Mouse (Mus musculus): ENCODE data around the gene 1600002K03Rik. TPM values are rescaled to one million over a fixed set of nuclear protein-coding genes. Genes with fewer than 3 reads are reported as not detected.
"Not testable (repeated sequence)": the region's sequence is repeated elsewhere in the genome, so short reads cannot be mapped to it uniquely, and the experiment has no call there.

The 1600002K03Rik gene
- total RNA-seq, 4 experiments from 2014 or later = 4.9 to 7.7 (median 5.9) TPM

GRCm38 (mm10) chr10:80187739-80188138 lies 15.0 kb downstream of the 1600002K03Rik start:
- DNase-seq (ENCODE audit: low spot score) = no peak

- DNase-seq (ENCODE audit: low spot score) = no peak
Measured at GRCm38 (mm10) chr10:80188453-80189024, 15.8 kb downstream of the 1600002K03Rik start.

DNA sequence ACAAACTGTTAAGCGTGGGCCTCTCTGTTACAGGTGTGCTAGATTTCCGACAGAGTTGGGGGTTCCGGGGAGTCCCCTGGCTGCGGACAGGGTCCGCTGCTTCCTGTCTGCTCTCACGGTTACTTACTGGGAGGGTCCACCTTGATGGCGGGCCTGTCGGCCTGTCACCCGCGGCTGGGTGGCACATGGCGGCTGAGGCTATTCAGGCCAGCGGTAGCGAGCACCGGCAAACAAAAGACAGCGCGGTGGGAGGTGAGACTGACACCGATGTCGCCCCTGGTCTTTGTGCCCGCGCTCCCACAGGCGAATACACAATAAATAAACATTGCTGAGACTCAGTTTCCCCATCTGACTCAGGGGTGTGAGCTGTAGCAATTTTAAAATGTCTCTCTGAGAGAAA lies 17.3 kb downstream of the 1600002K03Rik start:
- no peak for DNase-seq (ENCODE audit: low spot score)

DNA sequence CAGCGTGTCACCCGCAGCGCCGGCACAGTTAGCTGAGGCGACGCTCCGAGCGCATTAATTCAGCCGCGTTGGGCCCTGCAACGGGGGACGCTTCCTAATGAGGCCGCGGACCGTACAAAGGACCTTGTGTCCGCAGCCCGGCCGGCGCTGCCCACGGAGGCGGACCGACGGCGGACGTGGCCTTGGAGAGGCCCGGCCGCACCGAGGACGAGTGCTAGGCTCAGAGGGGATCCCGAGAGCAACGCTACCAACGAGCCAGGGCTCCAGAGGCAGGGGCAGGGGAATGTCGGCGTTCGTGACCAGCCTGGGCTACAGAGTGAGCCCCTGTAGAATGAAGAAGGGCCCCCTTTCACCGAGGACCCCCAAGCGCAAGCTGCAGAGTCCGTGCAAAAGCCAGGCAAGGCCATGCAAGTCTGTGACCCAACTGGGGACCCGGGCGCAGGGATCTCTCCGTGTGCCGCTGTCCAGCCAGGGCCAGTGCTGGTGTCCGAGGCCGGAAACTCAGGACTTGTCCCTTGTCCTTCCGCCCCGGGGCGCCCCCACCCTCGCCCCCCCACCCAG lies 17.8 kb downstream of the 1600002K03Rik start:
- DNase-seq (ENCODE audit: low spot score) = no peak

DNA sequence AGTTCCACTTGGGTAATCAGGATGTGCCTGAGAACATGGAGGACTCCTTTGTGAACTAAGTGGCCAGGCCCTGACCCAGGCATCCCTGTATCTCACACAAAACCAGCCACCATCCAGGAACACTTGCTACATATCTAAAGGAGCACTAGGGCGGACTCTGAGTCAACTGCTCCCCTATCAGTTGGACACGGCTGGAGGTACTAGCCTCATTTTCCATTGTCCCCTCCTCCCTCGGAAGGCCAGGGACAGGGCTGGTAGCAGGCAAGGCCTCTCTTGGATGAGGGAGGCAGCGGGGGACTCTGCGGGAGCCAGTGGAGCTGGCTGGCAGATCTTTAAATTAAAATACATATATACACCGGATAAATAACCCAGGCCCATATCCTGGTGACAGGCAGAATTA lies 21.2 kb downstream of the 1600002K03Rik start:
- DNase-seq (ENCODE audit: low spot score) = no peak

DNA sequence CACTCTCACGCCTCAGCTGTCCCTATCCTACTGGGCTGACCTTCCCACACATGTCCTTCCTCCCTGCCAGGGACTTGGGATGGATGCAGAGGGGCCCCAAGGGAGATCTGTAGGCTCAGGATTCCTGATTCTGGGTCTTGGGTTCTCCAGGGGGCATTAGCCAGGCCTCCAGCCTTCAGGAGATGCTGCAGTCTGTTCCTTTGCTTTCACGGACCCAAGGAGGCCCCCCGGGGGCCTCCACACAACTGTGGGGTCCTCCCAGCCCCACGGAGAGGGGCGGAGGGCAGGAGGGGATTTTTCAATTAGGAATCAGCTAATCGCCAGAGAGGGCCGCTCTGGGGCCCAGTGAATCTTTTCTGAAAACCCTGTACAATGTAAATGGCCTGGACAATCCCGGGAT lies 21.7 kb downstream of the 1600002K03Rik start:
- DNase-seq (ENCODE audit: low spot score) = no peak

DNA sequence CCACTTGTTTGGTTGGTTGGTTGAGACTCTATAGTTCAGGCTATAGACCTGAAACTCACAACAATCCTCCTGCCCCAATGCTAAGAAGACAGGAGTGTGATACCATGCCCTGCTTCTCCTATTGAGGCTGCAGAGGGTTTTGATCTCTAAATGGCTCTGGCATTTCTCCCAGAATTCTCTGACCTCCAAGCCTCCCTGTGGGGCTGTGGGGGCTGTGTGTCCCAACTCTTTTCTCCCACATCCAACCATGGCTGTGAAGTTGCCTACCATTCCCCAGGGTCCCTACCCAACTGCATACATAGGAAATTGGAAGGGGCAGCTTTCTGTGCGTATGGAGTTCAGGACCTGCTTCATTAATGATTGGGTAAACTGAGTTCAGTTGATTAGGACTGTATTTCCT lies 23.4 kb downstream of the 1600002K03Rik start:
- DNase-seq (ENCODE audit: low spot score) = no peak

GRCm38 (mm10) chr10:80196778-80197581 lies 24.2 kb downstream of the 1600002K03Rik start:
- DNase-seq (ENCODE audit: low spot score) = no peak

DNA sequence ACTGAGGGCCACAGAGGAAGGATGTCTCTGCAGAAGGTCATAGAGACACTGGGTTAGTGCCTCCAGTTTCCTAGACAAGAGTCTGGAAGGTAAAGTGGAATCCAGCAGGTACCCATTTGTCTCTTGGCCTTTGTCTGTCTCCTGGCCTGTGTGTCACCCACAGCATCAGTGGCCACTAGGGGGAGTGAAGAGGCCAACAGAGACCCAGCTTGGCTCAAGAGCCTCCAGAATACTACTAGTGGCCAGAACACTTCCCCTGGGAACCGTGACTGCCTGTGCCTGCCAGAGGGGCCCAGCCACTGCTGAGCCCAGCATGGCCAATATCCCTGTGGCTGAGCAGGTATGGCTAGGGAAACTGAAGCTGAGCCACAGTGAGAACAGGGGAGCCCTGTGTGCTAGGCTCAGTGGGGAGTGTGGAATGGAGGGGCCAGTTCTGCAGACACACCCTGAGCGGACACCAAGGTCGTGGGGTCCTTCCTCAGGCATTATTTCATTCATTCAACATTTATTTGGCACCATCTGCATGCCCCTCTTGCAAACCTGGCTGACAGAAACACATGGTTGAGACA lies 26.8 kb downstream of the 1600002K03Rik start:
- DNase-seq (ENCODE audit: low spot score) = peak; percentile 88

DNA sequence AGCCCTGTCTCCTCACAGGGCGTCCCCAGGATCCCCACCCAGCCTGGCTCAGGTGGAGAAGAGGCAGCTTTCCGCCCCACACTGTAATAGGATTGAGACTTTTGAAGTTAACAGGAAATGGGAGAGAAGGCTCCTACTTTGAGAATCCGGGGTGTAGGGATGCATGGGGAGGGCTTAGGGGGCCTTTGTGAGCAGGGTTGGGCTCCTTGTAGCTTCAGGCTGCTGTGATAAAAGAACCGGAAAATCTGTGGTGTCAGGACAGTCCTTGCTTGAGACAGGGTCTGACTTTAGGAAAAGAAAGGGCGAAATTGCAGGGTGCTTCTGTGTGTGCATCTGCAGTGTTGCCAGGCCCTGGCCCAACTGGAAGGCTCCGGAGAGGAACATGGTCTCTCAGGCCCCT lies 27.7 kb downstream of the 1600002K03Rik start:
- DNase-seq (ENCODE audit: low spot score) = no peak

- no peak for DNase-seq (ENCODE audit: low spot score)
Measured at GRCm38 (mm10) chr10:80204055-80204454, 31.3 kb downstream of the 1600002K03Rik start.

DNA sequence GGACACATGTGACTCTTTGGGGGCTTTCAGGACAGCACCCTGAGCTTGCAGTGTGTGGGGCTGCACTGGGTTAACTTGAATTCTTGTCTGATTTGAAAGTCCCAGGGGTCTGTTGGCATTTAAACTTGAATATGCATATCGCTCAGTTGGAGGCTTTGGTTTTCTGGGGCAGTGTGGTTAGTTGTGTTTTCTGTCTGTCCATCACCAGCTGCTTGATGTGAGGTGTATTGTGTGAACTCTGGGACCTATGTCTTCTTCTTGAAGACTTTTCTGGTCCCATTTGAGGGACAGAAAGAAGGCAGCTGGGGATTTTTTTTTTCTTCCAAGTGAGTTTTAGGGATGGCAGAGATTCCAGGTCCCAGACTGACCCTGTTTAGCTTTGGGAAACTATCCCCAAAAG lies 34.5 kb downstream of the 1600002K03Rik start:
- DNase-seq (ENCODE audit: low spot score) = no peak

DNA sequence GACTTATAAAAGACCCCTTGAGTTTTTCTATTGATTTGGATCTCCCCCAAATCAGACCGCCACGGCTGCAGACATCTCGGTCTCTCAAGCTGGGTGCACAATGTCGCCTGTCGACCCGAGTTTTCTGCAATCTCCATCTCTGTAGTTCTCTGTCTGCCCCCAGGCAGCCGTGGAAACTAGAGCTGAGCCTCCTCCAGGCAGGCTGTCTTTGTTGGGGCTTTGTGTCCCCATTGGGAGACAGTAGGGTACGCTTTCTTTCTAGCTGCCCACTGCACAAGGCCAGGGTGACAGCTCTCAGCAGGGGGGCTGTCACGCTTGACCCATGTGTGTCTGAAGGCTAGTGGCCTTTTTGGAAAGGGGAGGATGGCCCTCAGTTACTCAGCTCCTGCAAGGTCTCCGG lies 34.9 kb downstream of the 1600002K03Rik start:
- no peak for DNase-seq (ENCODE audit: low spot score)

DNA sequence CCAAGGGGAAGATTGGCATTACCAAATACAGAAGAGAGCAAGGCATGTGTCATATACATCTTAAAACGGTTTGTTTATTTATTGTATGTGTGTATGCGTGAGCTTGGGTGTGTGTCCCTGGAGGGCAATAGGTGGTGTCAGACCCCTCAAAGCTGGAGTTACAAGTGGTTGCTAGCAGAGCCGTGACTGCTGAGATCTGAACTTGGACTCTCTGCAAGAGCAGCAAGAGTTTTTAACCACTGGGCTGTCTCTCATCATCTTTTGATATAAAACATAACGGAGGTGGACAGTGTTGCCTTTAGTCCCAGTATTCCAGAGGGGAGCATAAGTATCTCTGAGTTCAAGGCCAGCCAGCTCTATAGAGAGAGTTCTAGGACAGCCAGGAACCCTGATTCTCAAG lies 35.5 kb downstream of the 1600002K03Rik start:
- no peak for DNase-seq (ENCODE audit: low spot score)

- DNase-seq (ENCODE audit: low spot score) = no peak
Measured at GRCm38 (mm10) chr10:80208841-80209371, 36.2 kb downstream of the 1600002K03Rik start.

DNA sequence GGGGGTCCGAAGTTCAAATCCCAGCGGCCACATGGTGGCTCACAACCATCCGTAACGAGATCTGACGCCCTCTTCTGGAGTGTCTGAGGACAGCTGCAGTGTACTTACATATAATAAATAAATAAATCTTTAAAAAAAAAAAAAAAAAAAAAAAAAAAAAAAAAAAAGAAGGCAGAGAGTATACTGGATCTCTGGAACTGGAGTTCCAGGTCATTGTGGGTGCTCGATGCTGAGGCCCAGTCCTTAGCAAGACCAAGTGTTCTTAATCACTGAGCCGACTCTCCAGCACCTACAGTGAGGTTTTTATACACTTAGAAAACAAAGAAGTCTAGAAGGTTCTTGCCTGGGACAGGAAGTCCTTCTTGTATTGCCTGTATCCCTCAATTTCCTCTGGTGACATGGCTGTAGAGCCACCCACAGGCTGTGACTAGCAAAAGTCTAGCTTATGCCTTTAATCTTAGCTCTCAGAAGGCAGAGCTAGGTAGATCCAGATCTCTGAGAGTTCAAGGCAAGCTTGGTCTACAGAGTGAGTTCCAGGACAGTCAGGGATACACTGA lies 38.9 kb downstream of the 1600002K03Rik start:
- DNase-seq (ENCODE audit: low spot score) = not testable (repeated sequence)

DNA sequence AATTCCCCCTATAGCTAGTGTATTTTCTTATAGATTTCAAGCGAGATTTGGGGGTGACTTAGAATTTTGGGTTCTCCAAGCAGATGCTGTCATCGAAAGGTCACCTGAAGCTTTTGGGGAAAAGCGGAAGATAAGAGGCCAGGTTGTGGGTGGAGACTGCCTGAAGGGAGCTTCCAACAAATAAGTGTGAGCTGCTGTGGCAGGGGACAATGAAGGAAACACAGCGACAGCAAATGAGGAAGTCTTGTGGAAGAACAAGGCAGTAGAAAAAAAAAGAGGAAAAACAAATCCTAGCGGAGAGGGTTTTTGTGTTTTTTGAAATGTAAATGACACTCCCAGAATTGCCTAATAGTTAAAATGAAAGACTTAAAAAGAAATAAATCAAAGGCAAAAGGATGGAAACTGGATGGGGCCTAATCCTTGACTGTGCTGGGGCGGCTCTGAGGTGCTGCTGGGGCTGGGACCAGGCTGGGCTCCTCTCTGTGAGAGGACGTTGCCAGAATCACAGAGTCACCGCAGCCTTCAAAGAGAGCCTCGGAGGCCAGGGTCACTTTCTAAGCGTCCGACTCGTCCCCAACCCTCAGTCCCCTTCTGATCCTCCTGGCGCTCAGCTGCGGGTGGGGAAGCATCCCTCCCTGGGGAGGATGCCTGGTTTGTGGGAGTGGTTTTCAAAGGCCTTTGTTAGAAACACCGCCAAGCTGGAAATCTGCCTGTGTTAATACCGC lies 42.5 kb downstream of the 1600002K03Rik start:
- no peak for DNase-seq (ENCODE audit: low spot score)

GRCm38 (mm10) chr10:80220676-80221075 lies 47.9 kb downstream of the 1600002K03Rik start:
- DNase-seq (ENCODE audit: low spot score) = no peak

GRCm38 (mm10) chr10:80223137-80223536 lies 50.4 kb downstream of the 1600002K03Rik start:
- DNase-seq (ENCODE audit: low spot score) = not testable (repeated sequence)

All from heart, adult 8-10 months (tissue).